Mouse (Mus musculus) C2C12 (cell line): ENCODE results near the gene Mtss1l. TPM values are rescaled to one million over a fixed set of nuclear protein-coding genes. Genes with fewer than 3 reads are reported as not detected.

Source experiments
- H3K27me3 ChIP-seq: one replicate; pipeline ENCODE4 v1.6.1; 2011; ENCODE audit not compliant: control insufficient read depth, insufficient read depth, insufficient read length
- H3K36me3 ChIP-seq: one replicate; pipeline ENCODE4 v1.6.1; 2011; ENCODE audit not compliant: control insufficient read depth, insufficient read depth
- H3K4me3 ChIP-seq: one replicate; pipeline ENCODE4 v1.5.1; 2011; ENCODE audit warnings: mild to moderate bottlenecking, control low read depth; ENCODE audit not compliant: poor library complexity, insufficient read depth, severe bottlenecking
- H3K79me2 ChIP-seq: one replicate; pipeline ENCODE4 v1.6.1; 2011; ENCODE audit not compliant: control insufficient read depth, insufficient read depth
- H3K79me3 ChIP-seq: one replicate; pipeline ENCODE4 v1.6.1; 2011; ENCODE audit warnings: low read depth, control low read depth
- H3ac ChIP-seq: one replicate; pipeline ENCODE3; 2011; ENCODE audit warnings: low read depth; ENCODE audit not compliant: control insufficient read depth, insufficient read length
- CEBPB ChIP-seq: IDR thresholded peaks from one replicate; pipeline ENCODE4 v1.6.1; 2011; ENCODE audit warnings: low read depth, mild to moderate bottlenecking, control low read depth, moderate library complexity
- CTCF ChIP-seq: IDR thresholded peaks from one replicate; pipeline ENCODE4 v1.5.1; 2011; ENCODE audit not compliant: control insufficient read depth, insufficient read depth, insufficient read length
- FOSL1 ChIP-seq: IDR thresholded peaks from one replicate; pipeline ENCODE4 v1.8.0; 2011; ENCODE audit warnings: mild to moderate bottlenecking, low read length; ENCODE audit not compliant: poor library complexity, insufficient read depth, severe bottlenecking
- MAX ChIP-seq: IDR thresholded peaks from one replicate; pipeline ENCODE4 v1.6.1; 2011; ENCODE audit warnings: mild to moderate bottlenecking, control low read depth
- MYOD1 ChIP-seq: IDR thresholded peaks from one replicate; pipeline ENCODE4 v1.6.1; 2011; ENCODE audit warnings: low read depth; ENCODE audit not compliant: control insufficient read depth, insufficient read length
- MYOG ChIP-seq: IDR thresholded peaks from one replicate; pipeline ENCODE4 v1.6.1; 2011; ENCODE audit not compliant: control insufficient read depth, insufficient read length; ENCODE audit errors: extremely low read depth
- USF1 ChIP-seq: IDR thresholded peaks from one replicate; pipeline ENCODE4 v1.6.1; 2011; ENCODE audit warnings: low read depth, mild to moderate bottlenecking, control low read depth, moderate library complexity
- polyA plus RNA-seq: library from polyadenylated mRNA; unstranded; fragments of >200 nt; fragmentation: generic; extraction: Trizol; gene quantifications from one replicate; pipeline ENCODE4 v1.2.1, GENCODE M21; 2012; ENCODE audit warnings: missing spikeins

Gene Mtss1l
- polyA plus RNA-seq, 1 experiment = 26.1 TPM

DNA sequence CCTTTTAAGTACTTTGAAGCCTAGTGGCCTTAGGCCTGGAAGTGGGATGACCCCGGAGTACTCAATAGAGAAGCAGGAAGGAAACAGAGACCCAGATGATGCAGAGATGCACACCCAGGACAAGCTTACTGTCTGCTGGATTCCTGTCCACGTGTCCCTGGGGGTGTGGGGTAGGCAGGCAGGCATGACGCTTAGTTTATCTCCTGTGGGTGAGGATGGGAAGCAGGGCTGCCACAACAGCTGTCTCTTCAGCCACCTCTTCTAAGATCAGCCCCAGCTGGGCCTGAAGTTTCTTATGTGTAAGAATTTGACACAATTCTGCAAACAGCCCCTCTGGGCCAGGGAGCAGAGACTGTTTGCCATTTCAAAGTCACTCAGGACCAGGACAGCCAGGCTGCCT lies 42.3 kb upstream of the Mtss1l start:
- TF ChIP-seq MYOD1 (no peak), FOSL1 (no peak), USF1 (no peak), CTCF (no peak), CEBPB (no peak), MAX (no peak), MYOG (no peak)
- no peaks in the 10 kb centered on the region for H3K79me3 ChIP-seq
- peaks cover 11% of the 10 kb centered on the region for H3K36me3 ChIP-seq
- no peak overlapping the region for H3K4me3 ChIP-seq
- no peaks in the 10 kb centered on the region for H3K79me2 ChIP-seq
- no peaks in the 10 kb centered on the region for H3K27me3 ChIP-seq
- H3ac ChIP-seq = no peak overlapping the region

DNA sequence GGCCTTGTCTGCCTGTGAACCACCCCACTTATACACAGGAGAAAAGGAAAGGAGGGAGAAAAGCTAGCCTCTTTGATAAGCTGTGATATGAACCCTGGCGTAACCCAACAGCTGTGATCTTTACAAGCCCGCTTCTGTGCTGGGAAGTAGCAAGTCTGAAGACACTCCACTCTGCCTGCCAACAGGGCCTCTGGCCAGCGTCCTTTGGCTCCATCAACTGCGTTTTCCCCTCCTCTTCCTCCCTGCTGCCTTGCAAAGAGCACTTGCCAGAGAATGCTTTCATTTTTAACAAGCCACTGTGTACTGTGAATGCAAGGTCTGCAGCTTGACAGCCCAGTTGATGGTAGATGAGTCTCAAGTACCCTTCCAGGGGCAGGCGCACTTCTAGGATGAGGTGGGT lies 33.5 kb upstream of the Mtss1l start:
- H3K36me3 ChIP-seq = peaks cover 5% of the 10 kb centered on the region

DNA sequence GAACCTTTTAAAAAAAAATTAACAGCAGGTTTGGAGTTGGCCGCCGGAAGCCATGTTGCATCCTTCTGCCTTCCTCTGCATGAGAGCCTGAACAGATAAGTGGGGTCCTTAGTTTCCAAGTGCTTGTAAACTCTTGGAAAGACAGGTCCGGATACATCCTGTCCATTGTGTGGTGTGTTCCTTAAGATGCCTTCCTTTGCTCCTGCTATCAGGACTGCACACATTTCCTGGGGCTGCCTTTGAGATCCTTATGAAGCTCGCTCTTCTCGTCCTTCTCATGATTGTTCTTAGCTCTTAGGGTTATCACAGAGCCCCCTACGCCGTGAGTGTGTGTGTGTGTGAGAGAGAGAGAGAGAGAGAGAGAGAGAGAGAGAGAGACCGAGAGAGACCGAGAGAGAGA lies 31.3 kb upstream of the Mtss1l start:
- Histone ChIP-seq H3K27me3 (no peaks in the 10 kb centered on the region), H3K36me3 (no peaks in the 10 kb centered on the region), H3K4me3 (no peak overlapping the region), H3K79me2 (no peaks in the 10 kb centered on the region), H3K79me3 (no peaks in the 10 kb centered on the region), H3ac (no peak overlapping the region)
- no peak for TF ChIP-seq MYOD1
- TF ChIP-seq CEBPB = no peak
- no peak for TF ChIP-seq USF1
- no peak for TF ChIP-seq MYOG
- no peak for TF ChIP-seq FOSL1
- TF ChIP-seq MAX = no peak
- TF ChIP-seq CTCF = no peak

More for the DNA sequence above, 33.5 kb upstream of the Mtss1l start:
- TF ChIP-seq MYOG (no peak), MYOD1 (no peak), CEBPB (no peak), CTCF (no peak), MAX (no peak), FOSL1 (no peak), USF1 (no peak)
- H3K79me3 ChIP-seq = no peaks in the 10 kb centered on the region
- no peak overlapping the region for H3K4me3 ChIP-seq
- H3ac ChIP-seq = no peak overlapping the region
- H3K27me3 ChIP-seq = no peaks in the 10 kb centered on the region
- no peaks in the 10 kb centered on the region for H3K79me2 ChIP-seq

DNA sequence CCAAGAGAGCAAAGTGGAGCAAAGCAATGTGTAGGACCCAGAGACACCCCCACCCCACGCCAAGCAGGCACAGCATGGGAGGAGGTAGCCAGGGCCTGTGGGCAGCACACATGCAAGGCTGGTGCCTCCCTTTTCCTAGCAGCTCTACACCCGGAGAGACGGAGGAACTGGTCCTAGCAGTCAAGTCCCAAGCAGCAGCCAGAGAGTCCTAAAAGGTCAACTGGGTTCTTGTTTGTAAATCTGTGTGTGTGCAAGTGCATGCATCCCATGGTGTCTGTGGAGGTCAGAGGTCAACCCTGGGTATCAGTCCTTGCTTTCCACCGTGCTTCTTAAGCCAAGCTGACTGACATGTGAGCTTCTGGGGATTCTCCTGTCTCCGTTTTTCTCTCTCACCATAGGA lies 27.1 kb upstream of the Mtss1l start:
- H3K4me3 ChIP-seq = no peak overlapping the region
- no peak overlapping the region for H3ac ChIP-seq
- TF ChIP-seq MAX (no peak), MYOD1 (no peak), FOSL1 (no peak), MYOG (no peak), USF1 (no peak), CTCF (no peak), CEBPB (no peak)
- H3K27me3 ChIP-seq = no peaks in the 10 kb centered on the region
- no peaks in the 10 kb centered on the region for H3K79me3 ChIP-seq
- H3K36me3 ChIP-seq = no peaks in the 10 kb centered on the region
- no peaks in the 10 kb centered on the region for H3K79me2 ChIP-seq

DNA sequence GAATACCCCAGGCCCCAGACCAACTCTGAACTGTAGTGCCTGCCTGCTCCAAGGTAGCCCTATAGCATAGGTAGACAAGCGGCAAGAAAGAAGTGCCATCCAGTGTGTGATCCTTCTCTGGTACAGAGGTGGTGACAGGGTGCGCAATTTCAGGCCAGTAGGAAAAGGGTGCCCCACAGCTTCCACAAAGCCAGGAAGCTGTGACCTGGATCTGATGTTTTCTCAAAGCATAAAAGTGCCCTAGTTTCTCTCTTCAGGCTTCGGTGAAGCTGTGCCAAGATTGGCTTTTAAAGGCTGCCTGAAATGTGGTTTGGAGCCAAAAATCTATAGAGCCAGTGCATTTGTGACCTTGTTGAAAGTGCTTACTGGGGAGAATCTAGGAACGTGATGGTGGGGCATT lies 26.4 kb upstream of the Mtss1l start:
- Histone ChIP-seq H3K4me3 (no peak overlapping the region), H3K36me3 (no peaks in the 10 kb centered on the region)
- TF ChIP-seq CEBPB (no peak), MYOG (no peak), MAX (no peak), MYOD1 (no peak), CTCF (no peak), USF1 (no peak), FOSL1 (no peak)

DNA sequence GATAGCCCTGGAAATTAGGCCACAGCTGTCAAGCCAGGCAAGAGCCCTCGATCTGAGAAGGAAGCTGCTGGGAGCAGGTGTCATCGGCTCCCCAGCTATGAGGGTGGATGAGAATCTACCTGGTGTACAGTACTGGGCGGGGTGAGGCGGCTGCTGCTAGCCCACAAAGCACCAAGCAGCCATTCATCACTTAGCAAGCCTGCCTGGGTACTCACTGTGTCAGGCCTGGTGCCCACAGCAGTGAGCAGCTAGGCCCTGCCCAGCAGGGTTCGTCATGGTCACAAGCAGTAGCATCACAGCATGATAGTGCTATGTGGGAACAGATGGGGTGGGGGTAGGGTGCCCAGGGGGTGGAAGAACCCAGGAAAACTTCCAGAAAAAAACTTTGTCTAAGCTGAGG lies 25.8 kb upstream of the Mtss1l start:
- Histone ChIP-seq H3K27me3 (no peaks in the 10 kb centered on the region), H3ac (no peak overlapping the region), H3K79me3 (no peaks in the 10 kb centered on the region), H3K79me2 (no peaks in the 10 kb centered on the region), H3K4me3 (no peak overlapping the region), H3K36me3 (no peaks in the 10 kb centered on the region)
- no peak for TF ChIP-seq CEBPB
- TF ChIP-seq FOSL1 = no peak
- no peak for TF ChIP-seq USF1
- TF ChIP-seq MYOD1 = no peak
- TF ChIP-seq MYOG = no peak
- no peak for TF ChIP-seq CTCF
- TF ChIP-seq MAX = no peak

More for the DNA sequence above, 26.4 kb upstream of the Mtss1l start:
- Histone ChIP-seq H3K79me2 (no peaks in the 10 kb centered on the region), H3K27me3 (no peaks in the 10 kb centered on the region), H3K79me3 (no peaks in the 10 kb centered on the region), H3ac (no peak overlapping the region)
